Mouse (Mus musculus) midbrain, embryonic 16.5 days (tissue): ENCODE results near the gene Mindy4. TPM values are rescaled to one million over a fixed set of nuclear protein-coding genes. Genes with fewer than 3 reads are reported as not detected.
A peak's percentile ranks its signal among the peaks of the same experiment; 100 is the strongest.

ENCODE experiments used
- ATAC-seq: fragments of 200-750 bp; cut with Nextera tagmentation; 2 replicates; pipeline ENCODE4 v1.8.0; 2017; ENCODE audit warnings: moderate TSS enrichment
- H3K27ac ChIP-seq: fragments of 300-500 bp; sonication (generic); 2 replicates; pipeline ENCODE4 v1.5.1; 2014; ENCODE audit warnings: mild to moderate bottlenecking, low read length, mixed read lengths
- H3K27me3 ChIP-seq: fragments of 300-500 bp; sonication (generic); 2 replicates; pipeline ENCODE4 v1.6.1; 2014; ENCODE audit warnings: low read depth, low read length, mixed read lengths; ENCODE audit not compliant: control insufficient read depth, insufficient read depth
- H3K36me3 ChIP-seq: fragments of 300-500 bp; sonication (generic); 2 replicates; pipeline ENCODE4 v1.6.1; 2014; ENCODE audit warnings: mild to moderate bottlenecking, low read length, moderate library complexity, mixed read lengths; ENCODE audit not compliant: control insufficient read depth, insufficient read depth
- H3K4me1 ChIP-seq: fragments of 300-500 bp; sonication (generic); 2 replicates; pipeline ENCODE4 v1.6.1; 2014; ENCODE audit warnings: mild to moderate bottlenecking, low read length, mixed read lengths; ENCODE audit not compliant: control insufficient read depth, insufficient read depth
- H3K4me2 ChIP-seq: fragments of 300-500 bp; sonication (generic); 2 replicates; pipeline ENCODE4 v1.6.1; 2014; ENCODE audit warnings: mild to moderate bottlenecking, low read length, mixed read lengths
- H3K4me3 ChIP-seq: fragments of 300-500 bp; sonication (generic); 2 replicates; pipeline ENCODE4 v1.5.1; 2014; ENCODE audit warnings: low read depth, mild to moderate bottlenecking, low read length, moderate library complexity, mixed read lengths
- H3K9ac ChIP-seq: fragments of 300-500 bp; sonication (generic); 2 replicates; pipeline ENCODE4 v1.6.1; 2014; ENCODE audit warnings: low read depth, low read length, mixed read lengths
- H3K9me3 ChIP-seq: fragments of 300-500 bp; sonication (generic); replicated peaks from 2 replicates; pipeline ENCODE4 v1.6.1; 2014; ENCODE audit warnings: mild to moderate bottlenecking, low read length, mixed read lengths; ENCODE audit not compliant: control insufficient read depth, poor library complexity, severe bottlenecking
- WGBS: fragments of 180-500 bp; shearing (Covaris S2); extraction: QIAGEN DNeasy Blood & Tissue Kit; methylation state at CpG from one replicate; pipeline ENCODE4 v1.1.7; 2014; 5-methylcytosine and 5-hydroxymethylcytosine counted together
- polyA plus RNA-seq: library from polyadenylated mRNA; unstranded; fragments of >200 nt; fragmentation: Nextera tagmentation; extraction: Ambion mirVana; gene quantifications from 2 replicates; pipeline ENCODE4 v1.2.1, GENCODE M21; 2015

The Mindy4 gene
- polyA plus RNA-seq, 1 experiment from 2014 or later: 12.6 TPM

GRCm38 (mm10) chr6:55245680-55246079 is 42.5 kb downstream of the Mindy4 start:
- H3K36me3 ChIP-seq: no peaks in the 10 kb centered on the region
- ATAC-seq: no peak
- H3K9ac ChIP-seq: no peak overlapping the region
- no peaks in the 10 kb centered on the region for H3K4me1 ChIP-seq
- WGBS: 93% methylated on average over 8 of the region's 8 CpGs
- no peak overlapping the region for H3K4me2 ChIP-seq
- H3K27me3 ChIP-seq: no peaks in the 10 kb centered on the region
- no peaks in the 10 kb centered on the region for H3K9me3 ChIP-seq
- H3K27ac ChIP-seq: no peak overlapping the region
- H3K4me3 ChIP-seq: no peak overlapping the region

- H3K36me3 ChIP-seq: no peaks in the 10 kb centered on the region
- H3K4me3 ChIP-seq: no peak overlapping the region
- no peak overlapping the region for H3K9ac ChIP-seq
- ATAC-seq: no peak
- H3K27ac ChIP-seq: no peak overlapping the region
- no peaks in the 10 kb centered on the region for H3K9me3 ChIP-seq
- no peak overlapping the region for H3K4me2 ChIP-seq
- WGBS: 89% methylated on average over 7 of the region's 7 CpGs
- H3K4me1 ChIP-seq: no peaks in the 10 kb centered on the region
- no peaks in the 10 kb centered on the region for H3K27me3 ChIP-seq
These were observed 43.3 kb downstream of the Mindy4 start for GRCm38 (mm10) chr6:55246441-55246840.

GRCm38 (mm10) chr6:55246911-55247438 is 43.8 kb downstream of the Mindy4 start:
- ATAC-seq: no peak

GRCm38 (mm10) chr6:55249263-55249662 is 46.1 kb downstream of the Mindy4 start:
- no peaks in the 10 kb centered on the region for H3K36me3 ChIP-seq
- no peak overlapping the region for H3K4me3 ChIP-seq
- no peak overlapping the region for H3K4me2 ChIP-seq
- H3K27me3 ChIP-seq: no peaks in the 10 kb centered on the region
- no peak overlapping the region for H3K9ac ChIP-seq
- no peaks in the 10 kb centered on the region for H3K9me3 ChIP-seq
- no peak for ATAC-seq
- H3K27ac ChIP-seq: no peak overlapping the region
- WGBS: 94% methylated on average over 9 of the region's 9 CpGs
- no peaks in the 10 kb centered on the region for H3K4me1 ChIP-seq

More at GRCm38 (mm10) chr6:55246911-55247438, 43.8 kb downstream of the Mindy4 start:
- no peaks in the 10 kb centered on the region for H3K36me3 ChIP-seq
- 95% methylated on average over 12 of the region's 12 CpGs for WGBS
- no peaks in the 10 kb centered on the region for H3K27me3 ChIP-seq
- no peaks in the 10 kb centered on the region for H3K4me1 ChIP-seq
- no peaks in the 10 kb centered on the region for H3K9me3 ChIP-seq
- H3K4me3 ChIP-seq: no peak overlapping the region
- H3K4me2 ChIP-seq: no peak overlapping the region
- H3K9ac ChIP-seq: no peak overlapping the region
- no peak overlapping the region for H3K27ac ChIP-seq

GRCm38 (mm10) chr6:55250809-55251208 is 47.6 kb downstream of the Mindy4 start:
- H3K27me3 ChIP-seq: no peaks in the 10 kb centered on the region
- no peaks in the 10 kb centered on the region for H3K9me3 ChIP-seq
- no peak overlapping the region for H3K27ac ChIP-seq
- 88% methylated on average over 11 of the region's 11 CpGs for WGBS
- no peaks in the 10 kb centered on the region for H3K4me1 ChIP-seq
- H3K4me3 ChIP-seq: no peak overlapping the region
- no peak overlapping the region for H3K4me2 ChIP-seq
- H3K9ac ChIP-seq: no peak overlapping the region
- no peaks in the 10 kb centered on the region for H3K36me3 ChIP-seq
- ATAC-seq: no peak

GRCm38 (mm10) chr6:55251596-55251995 is 48.4 kb downstream of the Mindy4 start:
- Histone ChIP-seq H3K27me3 (no peaks in the 10 kb centered on the region), H3K4me3 (no peak overlapping the region), H3K4me2 (no peak overlapping the region), H3K9ac (no peak overlapping the region), H3K9me3 (no peaks in the 10 kb centered on the region), H3K4me1 (no peaks in the 10 kb centered on the region), H3K36me3 (no peaks in the 10 kb centered on the region), H3K27ac (no peak overlapping the region)
- 82% methylated on average over 7 of the region's 7 CpGs for WGBS
- ATAC-seq: no peak

GRCm38 (mm10) chr6:55252731-55253247 is 49.6 kb downstream of the Mindy4 start:
- Histone ChIP-seq H3K4me2 (no peak overlapping the region), H3K4me3 (no peak overlapping the region), H3K9ac (no peak overlapping the region), H3K27ac (no peak overlapping the region), H3K36me3 (no peaks in the 10 kb centered on the region), H3K4me1 (no peaks in the 10 kb centered on the region), H3K9me3 (no peaks in the 10 kb centered on the region), H3K27me3 (no peaks in the 10 kb centered on the region)
- 57% methylated on average over 8 of the region's 8 CpGs for WGBS
- no peak for ATAC-seq

GRCm38 (mm10) chr6:55256500-55257191 is 53.5 kb downstream of the Mindy4 start:
- Histone ChIP-seq H3K9ac (no peak overlapping the region), H3K4me2 (no peak overlapping the region), H3K9me3 (no peaks in the 10 kb centered on the region), H3K36me3 (no peaks in the 10 kb centered on the region), H3K27me3 (no peaks in the 10 kb centered on the region), H3K27ac (no peak overlapping the region), H3K4me1 (no peaks in the 10 kb centered on the region), H3K4me3 (no peak overlapping the region)
- ATAC-seq: peak; percentile 81
- WGBS: 75% methylated on average over 13 of the region's 13 CpGs

- Histone ChIP-seq H3K36me3 (no peaks in the 10 kb centered on the region), H3K9ac (no peak overlapping the region), H3K4me3 (no peak overlapping the region), H3K27ac (no peak overlapping the region), H3K4me1 (no peaks in the 10 kb centered on the region), H3K4me2 (no peak overlapping the region), H3K27me3 (no peaks in the 10 kb centered on the region), H3K9me3 (no peaks in the 10 kb centered on the region)
- WGBS: 91% methylated on average over 7 of the region's 7 CpGs
- ATAC-seq: peak; percentile 9; the same call in 1 of the 2 replicates
These were observed 54.1 kb downstream of the Mindy4 start for GRCm38 (mm10) chr6:55257246-55257645.
